Mouse (Mus musculus) regulatory T cell (primary cell): ENCODE data around the gene Ipo8.

Source experiments
- in situ Hi-C: fragments of 300-600 bp; cut with MboI, MseI; formaldehyde crosslinking; loops from one replicate; pipeline ENCODE4 v1.15.1; 2025; ENCODE audit warnings: high pct_unique_total_duplicates

Gene Ipo8

GRCm38 (mm10) chr6:148830748-148831727 is at the start of gene Ipo8:
Ipo8 (minus strand) TSS chr6:148831467.
- in situ Hi-C loops: loop anchor here (5.0 kb wide), 1 partner anchor 66 kb away; the partner anchor contains the start of gene Caprin2

GRCm38 (mm10) chr6:148873911-148874310 is 42.6 kb upstream of the Ipo8 start:
- in situ Hi-C loops: no loop called here

GRCm38 (mm10) chr6:148845629-148846028 is 14.4 kb upstream of the Ipo8 start:
- in situ Hi-C loops: no loop called here

GRCm38 (mm10) chr6:148841760-148842159 is 10.5 kb upstream of the Ipo8 start:
- in situ Hi-C loops: no loop called here

- in situ Hi-C loops: no loop called here
Measured at GRCm38 (mm10) chr6:148838460-148838859, 7.2 kb upstream of the Ipo8 start.

- in situ Hi-C loops: loop anchor here (5.0 kb wide), 1 partner anchor 66 kb away; the partner anchor contains the start of gene Caprin2
Measured at GRCm38 (mm10) chr6:148831728-148832121, 458 bp upstream of the Ipo8 start.

GRCm38 (mm10) chr6:148830355-148830747 is 916 bp downstream of the Ipo8 start:
- in situ Hi-C loops: loop anchor here (5.0 kb wide), 1 partner anchor 67 kb away; the partner anchor contains the start of gene Caprin2

GRCm38 (mm10) chr6:148826119-148826518 is 5.1 kb downstream of the Ipo8 start:
- in situ Hi-C loops: no loop called here

- in situ Hi-C loops: no loop called here
Measured at GRCm38 (mm10) chr6:148818624-148819343, 12.5 kb downstream of the Ipo8 start.

GRCm38 (mm10) chr6:148816751-148817150 is 14.5 kb downstream of the Ipo8 start:
- in situ Hi-C loops: no loop called here

GRCm38 (mm10) chr6:148811117-148811516 is 20.1 kb downstream of the Ipo8 start:
- in situ Hi-C loops: no loop called here

GRCm38 (mm10) chr6:148799773-148800172 is 31.5 kb downstream of the Ipo8 start:
- in situ Hi-C loops: no loop called here

GRCm38 (mm10) chr6:148795145-148795544 is 36.1 kb downstream of the Ipo8 start:
- in situ Hi-C loops: no loop called here

- in situ Hi-C loops: no loop called here
Measured at GRCm38 (mm10) chr6:148789010-148789673, 42.1 kb downstream of the Ipo8 start.

GRCm38 (mm10) chr6:148786186-148786585 is 45.1 kb downstream of the Ipo8 start:
- in situ Hi-C loops: no loop called here

GRCm38 (mm10) chr6:148784418-148784817 is 46.8 kb downstream of the Ipo8 start:
- in situ Hi-C loops: no loop called here

- in situ Hi-C loops: no loop called here
Measured at GRCm38 (mm10) chr6:148776236-148776635, 55.0 kb downstream of the Ipo8 start.

GRCm38 (mm10) chr6:148771423-148771822 is 59.8 kb downstream of the Ipo8 start:
- in situ Hi-C loops: no loop called here

- in situ Hi-C loops: no loop called here
Measured at GRCm38 (mm10) chr6:148768419-148768818, 62.8 kb downstream of the Ipo8 start.

- in situ Hi-C loops: no loop called here
Measured at GRCm38 (mm10) chr6:148767228-148767627, 64.0 kb downstream of the Ipo8 start.

GRCm38 (mm10) chr6:148761967-148762712 is 69.1 kb downstream of the Ipo8 start:
- in situ Hi-C loops: no loop called here
